Mouse (Mus musculus): Measurements from ENCODE around the gene Bcl3.

- TF ChIP-seq POLR2A (IDR thresholded peaks at IDR 0.05; ENCODE audit: borderline replicate concordance, insufficient read depth, low read length): no peak
- TF ChIP-seq CTCF (IDR thresholded peaks at IDR 0.05; ENCODE audit: borderline replicate concordance, insufficient read depth, low read depth, low read length): no peak
Observed at GRCm38 (mm10) chr7:19778645-19779044, 43.9 kb downstream of the Bcl3 start.

Measured in cerebellum, adult 2 months (tissue).